Mouse (Mus musculus): Measurements from ENCODE around the gene Dennd6b. TPM values are rescaled to one million over a fixed set of nuclear protein-coding genes. Genes with fewer than 3 reads are reported as not detected.

Gene Dennd6b
- total and polyA plus RNA-seq, 3 experiments = 4.1 to 9.1 (median 9.0) TPM

DNA sequence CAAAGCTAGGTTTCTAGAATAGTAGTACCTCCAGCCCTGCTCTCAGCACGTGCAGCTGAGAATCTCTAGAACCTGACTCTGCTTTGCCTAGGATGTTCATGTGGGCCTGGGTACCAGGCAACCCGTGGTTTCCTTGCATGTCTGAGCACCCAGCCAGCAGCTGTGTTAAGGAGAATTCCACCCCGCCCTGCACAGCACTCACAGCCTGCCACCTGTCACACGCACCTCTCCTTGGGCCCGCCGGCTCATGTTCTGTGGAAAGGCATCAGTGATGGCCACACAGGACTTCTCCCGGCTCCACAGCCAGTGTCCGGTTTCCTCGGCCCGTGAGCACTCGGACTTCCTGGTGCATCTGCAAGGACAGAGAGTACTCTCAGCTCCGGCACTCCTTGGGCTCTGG, 30.8 kb downstream of the Dennd6b start:
- Histone ChIP-seq H3K4me2 (ENCODE audit: insufficient read depth, low read depth, poor library complexity, severe bottlenecking) (no peak overlapping the region), H3K4me1 (ENCODE audit: control insufficient read depth in 1 of 2, insufficient read depth in 2 of 2) (peaks cover 4 to 44% of the 10 kb centered on the region in 2 experiments), H3K9ac (ENCODE audit: insufficient read depth, low read depth) (no peak overlapping the region), H3K36me3 (replicated peaks in 1 of 2; ENCODE audit: control insufficient read depth in 1 of 2, insufficient read depth in 1 of 2, low read length in 1 of 2) (peaks cover 39 to 55% of the 10 kb centered on the region in 2 experiments), H3K27ac (ENCODE audit: insufficient read depth, low read depth) (no peak overlapping the region), H3K9me3 (replicated peaks; ENCODE audit: low read length) (no peaks in the 10 kb centered on the region), H3K27me3 (replicated peaks) (no peaks in the 10 kb centered on the region), H3K79me2 (replicated peaks; ENCODE audit: control insufficient read depth, extremely low read depth, insufficient read depth, poor library complexity, severe bottlenecking) (no peaks in the 10 kb centered on the region), H3K4me3 (replicated peaks in 1 of 3; ENCODE audit: low read depth in 2 of 3, low read length in 2 of 3, poor library complexity in 1 of 3) (no peak overlapping the region)
- dilution Hi-C loops (cut with MboI; ENCODE audit: extremely low pct_ligation_motif_present, extremely low pct_unique_long_range_greater_than_20kb, low sequenced_read_pairs) (no loop called here), in situ Hi-C loops (cut with MboI; ENCODE audit: low pct_ligation_motif_present, low pct_unique_long_range_greater_than_20kb, low sequenced_read_pairs) (no loop called here)
- no peak for DNase-seq (ENCODE audit: extremely low read depth)
- TF ChIP-seq USF1 (IDR thresholded peaks at IDR 0.05; ENCODE audit: low read depth, low read length) (no peak), ZKSCAN1 (IDR thresholded peaks at IDR 0.05; ENCODE audit: borderline replicate concordance, low read depth, low read length) (no peak), UBTF (IDR thresholded peaks at IDR 0.05; ENCODE audit: low read depth, low read length) (no peak), PAX5 (IDR thresholded peaks at IDR 0.05; ENCODE audit: low read length) (no peak), EP300 (IDR thresholded peaks at IDR 0.05; ENCODE audit: low read length) (no peak), TCF12 (IDR thresholded peaks at IDR 0.05; ENCODE audit: low read depth, low read length) (no peak), ZMIZ1 (IDR thresholded peaks at IDR 0.05; ENCODE audit: low read depth, low read length) (no peak), MXI1 (IDR thresholded peaks at IDR 0.05; ENCODE audit: low read depth, low read length) (no peak), POLR2A (IDR thresholded peaks at IDR 0.05; ENCODE audit: low read depth, low read length) (no peak), GABPA (IDR thresholded peaks at IDR 0.05; ENCODE audit: insufficient replicate concordance, low read depth, low read length) (no peak), MAFK (IDR thresholded peaks at IDR 0.05; ENCODE audit: insufficient replicate concordance, low read length) (no peak), SMC3 (IDR thresholded peaks at IDR 0.05; ENCODE audit: low read depth, low read length) (no peak)

DNA sequence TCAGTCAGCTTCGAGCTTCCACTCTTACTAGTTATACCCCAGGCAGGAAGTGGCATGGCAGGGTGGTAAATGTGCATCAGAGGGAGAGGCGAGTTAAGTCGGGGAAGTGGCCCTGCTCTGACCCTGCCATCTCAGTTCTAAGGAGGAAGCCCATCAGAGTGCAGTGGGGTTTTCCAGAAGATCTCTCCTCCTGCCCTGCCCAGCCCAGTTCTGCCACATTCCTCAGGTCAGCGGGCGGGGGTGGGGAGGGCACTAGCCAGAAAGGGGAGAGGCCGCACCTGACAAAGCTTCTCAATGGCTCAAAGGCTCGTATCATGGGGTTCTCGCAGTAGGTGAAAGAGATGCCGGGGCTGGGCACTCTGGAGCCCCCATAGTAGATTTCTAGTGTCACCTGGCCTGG, 34.9 kb downstream of the Dennd6b start:
- no peak overlapping the region for H3K4me2 ChIP-seq (ENCODE audit: insufficient read depth, low read depth, poor library complexity, severe bottlenecking)
- H3K4me3 ChIP-seq (replicated peaks in 1 of 3; ENCODE audit: low read depth in 2 of 3, low read length in 2 of 3, poor library complexity in 1 of 3) = no peak overlapping the region
- dilution Hi-C loops (cut with MboI; ENCODE audit: extremely low pct_ligation_motif_present, extremely low pct_unique_long_range_greater_than_20kb, low sequenced_read_pairs) (no loop called here), in situ Hi-C loops (cut with MboI; ENCODE audit: low pct_ligation_motif_present, low pct_unique_long_range_greater_than_20kb, low sequenced_read_pairs) (no loop called here)
- H3K27ac ChIP-seq (ENCODE audit: insufficient read depth, low read depth) = no peak overlapping the region
- H3K9ac ChIP-seq (ENCODE audit: insufficient read depth, low read depth) = no peak overlapping the region
- H3K27me3 ChIP-seq (replicated peaks) = no peaks in the 10 kb centered on the region
- no peaks in the 10 kb centered on the region for H3K79me2 ChIP-seq (replicated peaks; ENCODE audit: control insufficient read depth, extremely low read depth, insufficient read depth, poor library complexity, severe bottlenecking)
- TF ChIP-seq ZKSCAN1 (IDR thresholded peaks at IDR 0.05; ENCODE audit: borderline replicate concordance, low read depth, low read length) (no peak), ZNF384 (IDR thresholded peaks at IDR 0.05; ENCODE audit: low read depth, low read length) (no peak), PAX5 (IDR thresholded peaks at IDR 0.05; ENCODE audit: low read length) (no peak), E2F4 (IDR thresholded peaks at IDR 0.05; ENCODE audit: insufficient replicate concordance, low read depth, low read length) (no peak), CTCF (conservative IDR thresholded peaks at IDR 0.05 in 1 of 2, IDR thresholded peaks at IDR 0.05 in 1 of 2; ENCODE audit: low read depth in 2 of 2, low read length in 2 of 2) (no peak), MYC (IDR thresholded peaks at IDR 0.05; ENCODE audit: low read depth, low read length) (no peak), MAX (IDR thresholded peaks at IDR 0.05; ENCODE audit: low read length) (no peak), ETS1 (conservative IDR thresholded peaks at IDR 0.05; ENCODE audit: low read depth, low read length) (no peak)
- peaks cover 63 to 78% of the 10 kb centered on the region in 2 experiments for H3K36me3 ChIP-seq (replicated peaks in 1 of 2; ENCODE audit: control insufficient read depth in 1 of 2, insufficient read depth in 1 of 2, low read length in 1 of 2)
- no peak for DNase-seq (ENCODE audit: extremely low read depth)
- H3K4me1 ChIP-seq (ENCODE audit: control insufficient read depth in 1 of 2, insufficient read depth in 2 of 2) = peaks cover 4 to 37% of the 10 kb centered on the region in 2 experiments
- H3K9me3 ChIP-seq (replicated peaks; ENCODE audit: low read length) = no peaks in the 10 kb centered on the region

Data from CH12.LX (cell line).